Mouse (Mus musculus): ENCODE measurements around the gene Havcr1. TPM values are rescaled to one million over a fixed set of nuclear protein-coding genes. Genes with fewer than 3 reads are reported as not detected.

Havcr1 gene
- total RNA-seq, 2 experiments from 2014 or later = 0.27 to 0.33 TPM

Other genes starting within 250 kb of the Havcr1 start
- gene Gm12169, start 210.9 kb upstream of the Havcr1 start, total RNA-seq (2021) = not detected
- gene BC053393, start 163.5 kb upstream of the Havcr1 start, total RNA-seq (2021) = not detected
- gene Dppa1, start 105.8 kb upstream of the Havcr1 start, total RNA-seq (2021) = not detected
- not detected for gene Timd2, start 28.0 kb upstream of the Havcr1 start, total RNA-seq (2021)
- under 1 TPM; 0.45 to 0.77 TPM for gene Timd4, start 75.7 kb downstream of the Havcr1 start, total RNA-seq (2021)